Mouse (Mus musculus) stomach, embryonic 14.5 days (tissue): ENCODE measurements around the gene Gapt. TPM values are rescaled to one million over a fixed set of nuclear protein-coding genes. Genes with fewer than 3 reads are reported as not detected.
A peak's percentile ranks its signal among the peaks of the same experiment; 100 is the strongest.
"Not testable (repeated sequence)": the region's sequence is repeated elsewhere in the genome, so short reads cannot be mapped to it uniquely, and the experiment has no call there.

Experiments
- ATAC-seq: fragments of 200-750 bp; cut with Nextera tagmentation; 2 replicates; pipeline ENCODE4 v1.8.0; 2017; ENCODE audit warnings: low read depth, moderate TSS enrichment; ENCODE audit not compliant: insufficient number of reproducible peaks, insufficient read depth, low FRiP score
- H3K27ac ChIP-seq: fragments of 300-500 bp; sonication (generic); 2 replicates; pipeline ENCODE4 v1.5.1; 2014; ENCODE audit warnings: mild to moderate bottlenecking, low read length, moderate library complexity, mixed read lengths
- H3K27me3 ChIP-seq: fragments of 300-500 bp; sonication (generic); 2 replicates; pipeline ENCODE4 v1.6.1; 2014; ENCODE audit warnings: low read length, control low read depth, mixed read lengths; ENCODE audit not compliant: control insufficient read depth, insufficient read depth
- H3K36me3 ChIP-seq: fragments of 300-500 bp; sonication (generic); 2 replicates; pipeline ENCODE4 v1.6.1; 2014; ENCODE audit warnings: mild to moderate bottlenecking, control low read depth, low read length, moderate library complexity, mixed read lengths; ENCODE audit not compliant: control insufficient read depth, insufficient read depth
- H3K4me1 ChIP-seq: fragments of 300-500 bp; sonication (generic); 2 replicates; pipeline ENCODE4 v1.6.1; 2014; ENCODE audit warnings: low read length, control low read depth, mixed read lengths; ENCODE audit not compliant: control insufficient read depth, insufficient read depth
- H3K4me2 ChIP-seq: fragments of 300-500 bp; sonication (generic); replicated peaks from 2 replicates; pipeline ENCODE4 v1.6.1; 2014; ENCODE audit warnings: low read depth, low read length, control low read depth
- H3K4me3 ChIP-seq: fragments of 300-500 bp; sonication (generic); 2 replicates; pipeline ENCODE4 v1.5.1; 2014; ENCODE audit warnings: low read depth, low read length, control low read depth
- H3K9ac ChIP-seq: fragments of 300-500 bp; sonication (generic); replicated peaks from 2 replicates; pipeline ENCODE4 v1.6.1; 2014; ENCODE audit warnings: low read depth, mild to moderate bottlenecking, control low read depth, low read length, moderate library complexity, mixed read lengths
- H3K9me3 ChIP-seq: fragments of 300-500 bp; sonication (generic); 2 replicates; pipeline ENCODE4 v1.6.1; 2016; ENCODE audit warnings: low read depth, low read length, control low read depth; ENCODE audit not compliant: control insufficient read depth
- WGBS: fragments of 180-500 bp; shearing (Covaris S2); extraction: QIAGEN DNeasy Blood & Tissue Kit; methylation state at CpG from one replicate; pipeline ENCODE4 v1.1.7; 2014; 5-methylcytosine and 5-hydroxymethylcytosine counted together
- polyA plus RNA-seq: library from polyadenylated mRNA; unstranded; fragments of >200 nt; fragmentation: Nextera tagmentation; extraction: Ambion mirVana; gene quantifications from 2 replicates; pipeline ENCODE4 v1.2.1, GENCODE M21; 2014

Gapt gene
- polyA plus RNA-seq, result 0.24 TPM in 1 of 2 replicates, not detected in the other

- no peak within 1 kb of the TSS for H3K9ac ChIP-seq
- no peak within 1 kb of the TSS for H3K27ac ChIP-seq
- H3K4me1 ChIP-seq, result no peaks in the 10 kb centered on the region
- no peaks in the 10 kb centered on the region for H3K36me3 ChIP-seq
- no peak within 1 kb of the TSS for H3K4me3 ChIP-seq
- H3K9me3 ChIP-seq, result no peaks in the 10 kb centered on the region
- no peaks in the 10 kb centered on the region for H3K27me3 ChIP-seq
- no peak within 1 kb of the TSS for H3K4me2 ChIP-seq
- ATAC-seq, result no peak
- whole genome bisulfite sequencing, result 66% methylated on average over 2 of the region's 2 CpGs
Observed at GRCm38 (mm10) chr13:110356941-110357340, at the start of gene Gapt. Gene Gapt, minus strand, starts transcription at chr13:110357199.

DNA sequence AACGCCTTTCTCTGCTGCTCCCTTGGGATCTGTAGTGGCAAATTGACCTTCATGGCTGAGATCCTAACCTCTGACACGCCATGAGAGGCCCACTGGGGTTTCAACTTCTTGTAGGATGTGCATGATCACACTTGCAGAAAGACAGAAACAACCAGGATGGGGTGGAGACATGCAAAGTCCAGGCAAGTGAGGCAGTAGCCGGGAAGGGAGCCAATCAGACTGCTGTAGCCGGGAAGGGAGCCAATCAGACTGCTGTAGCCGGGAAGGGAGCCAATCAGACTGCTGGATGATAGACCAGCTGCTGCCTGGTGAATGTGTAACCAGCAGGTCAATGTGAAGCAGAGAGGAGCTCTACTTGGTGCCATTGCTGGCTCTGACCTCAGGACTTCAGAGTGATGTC is 49.2 kb upstream of the Gapt start:
- no peaks in the 10 kb centered on the region for H3K4me1 ChIP-seq
- H3K9me3 ChIP-seq, result no peaks in the 10 kb centered on the region
- ATAC-seq, result no peak
- H3K9ac ChIP-seq, result no peak overlapping the region
- no peak overlapping the region for H3K27ac ChIP-seq
- no peak overlapping the region for H3K4me2 ChIP-seq
- no peak overlapping the region for H3K4me3 ChIP-seq
- H3K36me3 ChIP-seq, result peaks cover under 1% of the 10 kb centered on the region; the same call in 1 of the 2 replicates
- no peaks in the 10 kb centered on the region for H3K27me3 ChIP-seq
- WGBS, result 81% methylated on average over 5 of the region's 5 CpGs

GRCm38 (mm10) chr13:110404686-110405085 is 47.7 kb upstream of the Gapt start:
- not testable (repeated sequence) for H3K27me3 ChIP-seq, H3K9me3 ChIP-seq, H3K4me1 ChIP-seq, H3K4me3 ChIP-seq, H3K9ac ChIP-seq, ATAC-seq, H3K4me2 ChIP-seq, H3K27ac ChIP-seq
- H3K36me3 ChIP-seq, result peaks cover 15% of the 10 kb centered on the region
- WGBS, result 88% methylated on average over 5 of the region's 5 CpGs

- H3K4me3 ChIP-seq, result no peak overlapping the region
- no peak overlapping the region for H3K27ac ChIP-seq
- H3K27me3 ChIP-seq, result no peaks in the 10 kb centered on the region
- H3K9me3 ChIP-seq, result no peaks in the 10 kb centered on the region
- 72% methylated on average over 8 of the region's 8 CpGs for WGBS
- H3K9ac ChIP-seq, result no peak overlapping the region
- no peaks in the 10 kb centered on the region for H3K4me1 ChIP-seq
- peaks cover 21% of the 10 kb centered on the region for H3K36me3 ChIP-seq
- H3K4me2 ChIP-seq, result no peak overlapping the region
- ATAC-seq, result no peak
Observed at GRCm38 (mm10) chr13:110404059-110404458, 47.1 kb upstream of the Gapt start.

DNA sequence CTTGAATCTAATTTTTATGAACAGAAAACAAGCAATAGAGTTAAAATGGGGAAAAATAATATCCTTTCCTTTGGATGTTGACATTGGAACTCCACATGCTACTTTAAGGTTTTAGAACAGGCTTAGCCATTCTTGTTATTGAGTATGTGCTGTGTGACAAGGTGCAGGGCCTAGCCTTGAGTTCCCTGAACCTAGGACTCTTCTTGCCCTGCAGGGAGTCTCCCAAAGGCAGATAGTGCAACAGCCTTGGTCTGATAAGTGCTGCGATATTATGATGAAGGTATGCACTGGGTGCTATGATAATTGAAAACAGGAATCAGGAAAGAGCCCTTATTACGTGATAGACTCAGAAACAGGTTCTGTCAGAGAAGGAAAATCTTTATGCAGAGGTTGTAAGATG is 44.9 kb upstream of the Gapt start:
- Histone ChIP-seq H3K27me3 (no peaks in the 10 kb centered on the region), H3K9ac (no peak overlapping the region), H3K36me3 (peaks cover 39% of the 10 kb centered on the region), H3K4me2 (no peak overlapping the region), H3K4me1 (0 out of 2 replicates have a peak, but pooled peaks cover 7% of the 10 kb centered on the region), H3K27ac (no peak overlapping the region), H3K9me3 (no peaks in the 10 kb centered on the region), H3K4me3 (no peak overlapping the region)
- no peak for ATAC-seq
- WGBS, result 93% methylated on average over 2 of the region's 2 CpGs

- peaks cover 39% of the 10 kb centered on the region for H3K36me3 ChIP-seq
- ATAC-seq, result no peak
- H3K4me3 ChIP-seq, result no peak overlapping the region
- no peak overlapping the region for H3K27ac ChIP-seq
- no peak overlapping the region for H3K4me2 ChIP-seq
- no peak overlapping the region for H3K9ac ChIP-seq
- 0 out of 2 replicates have a peak, but pooled peaks cover 7% of the 10 kb centered on the region for H3K4me1 ChIP-seq
- 74% methylated on average over 3 of the region's 3 CpGs for WGBS
- no peaks in the 10 kb centered on the region for H3K27me3 ChIP-seq
- H3K9me3 ChIP-seq, result no peaks in the 10 kb centered on the region
Observed at GRCm38 (mm10) chr13:110401443-110401842, 44.4 kb upstream of the Gapt start.

DNA sequence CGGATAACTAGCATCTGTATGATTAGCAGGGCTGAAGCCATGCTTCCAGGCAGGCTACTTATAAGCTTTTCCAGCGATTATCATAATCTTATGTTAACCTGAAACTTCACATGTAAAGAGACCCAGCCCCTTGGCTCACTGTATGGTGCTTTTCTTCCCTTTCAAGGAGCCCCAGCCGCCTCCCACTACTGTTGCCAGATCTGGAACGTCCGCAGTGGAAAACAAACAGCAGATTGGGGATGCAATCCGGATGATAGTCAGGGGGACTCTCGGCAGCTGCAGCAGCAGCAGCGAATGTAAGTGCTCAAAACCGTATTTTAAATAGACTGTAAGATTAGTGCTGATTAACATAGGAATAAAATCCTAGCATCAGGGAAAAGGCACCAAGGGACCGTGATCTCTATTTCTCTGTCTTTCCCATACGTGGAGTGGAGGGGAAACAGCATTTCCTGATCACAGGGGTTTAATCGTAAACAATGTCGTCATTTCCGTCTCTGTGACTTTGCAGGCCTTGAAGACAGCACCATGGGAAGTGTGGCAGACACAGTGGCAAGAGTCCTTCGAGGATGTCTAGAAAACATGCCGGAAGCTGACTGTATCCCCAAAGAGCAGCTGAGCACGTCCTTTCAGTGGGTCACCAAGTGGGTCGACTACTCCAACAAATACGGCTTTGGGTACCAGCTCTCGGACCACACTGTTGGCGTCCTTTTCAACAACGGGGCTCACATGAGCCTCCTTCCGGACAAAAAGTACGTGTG is 41.7 kb upstream of the Gapt start:
- no peak overlapping the region for H3K27ac ChIP-seq
- H3K4me2 ChIP-seq, result peak overlapping the region; percentile 15; the same call in 1 of the 2 replicates
- peak overlapping the region; percentile 22; the same call in 1 of the 2 replicates for H3K4me3 ChIP-seq
- no peak overlapping the region for H3K9ac ChIP-seq
- no peak for ATAC-seq
- no peaks in the 10 kb centered on the region for H3K27me3 ChIP-seq
- peaks cover 39% of the 10 kb centered on the region for H3K36me3 ChIP-seq
- WGBS, result 76% methylated on average over 24 of the region's 24 CpGs
- H3K4me1 ChIP-seq, result 0 out of 2 replicates have a peak, but pooled peaks cover 7% of the 10 kb centered on the region
- no peaks in the 10 kb centered on the region for H3K9me3 ChIP-seq

DNA sequence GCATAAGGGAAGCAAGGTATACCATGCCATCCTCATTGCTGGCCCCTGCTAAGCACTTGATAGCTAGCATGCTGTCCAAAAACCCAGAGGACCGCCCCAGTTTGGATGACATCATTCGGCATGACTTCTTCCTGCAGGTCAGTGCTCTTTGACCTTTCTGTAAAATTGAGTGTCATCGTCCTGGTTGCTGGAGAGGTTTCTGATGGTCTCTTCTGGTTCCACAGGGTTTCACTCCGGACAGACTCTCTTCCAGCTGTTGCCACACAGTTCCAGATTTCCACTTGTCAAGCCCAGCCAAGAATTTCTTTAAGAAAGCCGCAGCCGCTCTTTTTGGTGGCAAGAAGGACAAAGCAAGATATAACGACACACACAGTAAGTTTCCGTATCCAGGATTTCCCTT is 40.8 kb upstream of the Gapt start:
- Histone ChIP-seq H3K4me3 (peak overlapping the region; percentile 22), H3K9me3 (no peaks in the 10 kb centered on the region), H3K9ac (no peak overlapping the region), H3K36me3 (peaks cover 39% of the 10 kb centered on the region), H3K27ac (no peak overlapping the region), H3K4me2 (peak overlapping the region; percentile 26; the same call in 1 of the 2 replicates), H3K27me3 (no peaks in the 10 kb centered on the region), H3K4me1 (0 out of 2 replicates have a peak, but pooled peaks cover 7% of the 10 kb centered on the region)
- 75% methylated on average over 8 of the region's 8 CpGs for WGBS
- ATAC-seq, result no peak
